In the genomic region with DNA sequence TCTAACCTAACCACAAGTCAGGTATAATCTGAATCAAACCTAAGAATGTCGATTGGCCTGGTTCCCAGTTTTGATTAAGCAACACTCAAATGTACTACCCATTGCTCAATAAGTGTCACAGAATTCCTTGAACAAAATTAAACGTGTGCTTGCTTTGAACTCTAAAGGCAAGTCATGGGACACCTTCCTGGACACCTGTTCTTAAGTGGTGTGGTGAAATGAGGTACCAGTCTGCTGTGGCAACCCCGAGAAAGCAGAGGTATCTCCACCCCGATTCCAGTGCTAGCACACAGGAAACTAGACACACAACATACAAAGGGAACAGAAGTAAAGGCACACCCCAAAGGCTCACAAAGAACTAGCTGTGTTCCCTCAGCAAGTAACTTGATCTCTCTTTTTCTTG, we compare ENCODE assay signal across 17 mouse cellular contexts. TPM values are rescaled to one million over a fixed set of nuclear protein-coding genes. Genes with fewer than 3 reads are reported as not detected.
DNase-seq lines count a peak whose midpoint lies in the region; ATAC-seq lines count a peak whose summit lies in the region.
"Had no signal": no experiment of that assay in that cellular context is flagged by ENCODE, and none has a peak within 500 bp of the region (broad histone marks: within the 10 kb centered on the region; RNA-seq: fewer than 3 reads in every experiment).

No protein-coding gene starts in this region.

- ATAC-seq in intestine, embryonic 16.5 days = 0 out of 2 replicates have a peak, but pooled peaks have one; percentile 16
- no peak for ATAC-seq in intestine, embryonic 15.5 days
- peak; percentile 46 for ATAC-seq in granulocyte monocyte progenitor cell, adult 5-6 weeks (replicated peaks; ENCODE audit: poor library complexity, severe bottlenecking)
- ATAC-seq: midbrain, embryonic 15.5 days had no signal

- DNase-seq in NIH3T3 (ENCODE audit: low read depth) = peak; percentile 94
- peak; percentile 93 for DNase-seq in lung, postnatal 36 days
- DNase-seq in cerebellum, adult 9-10 months = no peak
- no peak for DNase-seq in frontal cortex, postnatal 10 days (ENCODE audit: low spot score in 2 of 2)
- no peak for DNase-seq in embryo, embryonic 10 days (ENCODE audit: low spot score)
- DNase-seq: embryo, embryonic 11 days; gastrocnemius, adult 2 months; thymus, adult 18-20 months had no signal

- WGBS in intestine, embryonic 16.5 days = 69% methylated on average over 4 of the region's 4 CpGs
- WGBS in intestine, embryonic 15.5 days = 74% methylated on average over 4 of the region's 4 CpGs

- H3K4me1 ChIP-seq in intestine, embryonic 16.5 days (ENCODE audit: control insufficient read depth, insufficient read depth, low read length) = no peaks in the 10 kb centered on the region
- no peaks in the 10 kb centered on the region; the same call in 1 of the 2 replicates for H3K4me1 ChIP-seq in intestine, embryonic 15.5 days (replicated peaks)
- H3K4me1 ChIP-seq: forebrain, embryonic 12.5 days; hindbrain, embryonic 13.5 days; midbrain, embryonic 15.5 days; neural tube, embryonic 13.5 days had no signal

- no peaks in the 10 kb centered on the region for H3K27me3 ChIP-seq in intestine, embryonic 16.5 days (replicated peaks; ENCODE audit: control insufficient read depth, insufficient read depth, low read length)
- H3K27me3 ChIP-seq in intestine, embryonic 15.5 days (replicated peaks) = no peaks in the 10 kb centered on the region
- H3K27me3 ChIP-seq: forebrain, embryonic 12.5 days; heart, embryonic 12.5 days; hindbrain, embryonic 13.5 days; midbrain, embryonic 15.5 days; neural tube, embryonic 13.5 days had no signal

- H3K9me3 ChIP-seq in intestine, embryonic 16.5 days (ENCODE audit: control insufficient read depth, low read length) = no peaks in the 10 kb centered on the region
- H3K9me3 ChIP-seq in intestine, embryonic 15.5 days = no peaks in the 10 kb centered on the region
- H3K9me3 ChIP-seq: forebrain, embryonic 12.5 days; heart, embryonic 12.5 days; hindbrain, embryonic 13.5 days; midbrain, embryonic 15.5 days; neural tube, embryonic 13.5 days had no signal

- no peak overlapping the region for H3K4me3 ChIP-seq in intestine, embryonic 16.5 days (ENCODE audit: low read length)
- no peak overlapping the region for H3K4me3 ChIP-seq in intestine, embryonic 15.5 days (replicated peaks)
- H3K4me3 ChIP-seq: forebrain, embryonic 12.5 days; gastrocnemius, adult 2 months; heart, embryonic 12.5 days; hindbrain, embryonic 13.5 days; midbrain, embryonic 15.5 days; neural tube, embryonic 13.5 days had no signal

- no peak overlapping the region for H3K4me2 ChIP-seq in intestine, embryonic 16.5 days (ENCODE audit: low read depth, low read length)
- no peak overlapping the region for H3K4me2 ChIP-seq in intestine, embryonic 15.5 days (replicated peaks)
- H3K4me2 ChIP-seq: forebrain, embryonic 12.5 days; heart, embryonic 12.5 days; hindbrain, embryonic 13.5 days; midbrain, embryonic 15.5 days; neural tube, embryonic 13.5 days had no signal

- H3K27ac ChIP-seq in intestine, embryonic 16.5 days (ENCODE audit: low read length) = no peak overlapping the region
- no peak overlapping the region for H3K27ac ChIP-seq in intestine, embryonic 15.5 days
- H3K27ac ChIP-seq: forebrain, embryonic 12.5 days; gastrocnemius, adult 2 months; hindbrain, embryonic 13.5 days; macrophage; midbrain, embryonic 15.5 days; neural tube, embryonic 13.5 days had no signal

- no peak overlapping the region for H3K9ac ChIP-seq in intestine, embryonic 16.5 days (ENCODE audit: low read depth, low read length)
- H3K9ac ChIP-seq in intestine, embryonic 15.5 days = no peak overlapping the region
- H3K9ac ChIP-seq: forebrain, embryonic 12.5 days; heart, embryonic 12.5 days; hindbrain, embryonic 13.5 days; midbrain, embryonic 15.5 days; neural tube, embryonic 13.5 days had no signal

- H3K36me3 ChIP-seq in intestine, embryonic 16.5 days (ENCODE audit: control insufficient read depth, insufficient read depth, low read length) = no peaks in the 10 kb centered on the region
- H3K36me3 ChIP-seq in intestine, embryonic 15.5 days = no peaks in the 10 kb centered on the region
- H3K36me3 ChIP-seq: forebrain, embryonic 12.5 days; heart, embryonic 12.5 days; hindbrain, embryonic 13.5 days; midbrain, embryonic 15.5 days had no signal

RNA-seq across cellular contexts. Expression of a gene that starts 31.2 kb away (rescaled TPM):
- 77.5 and 81.3 TPM in 2 replicates for polyA plus RNA-seq in intestine, embryonic 16.5 days (2015; fragmentation: Nextera tagmentation; extraction: Ambion mirVana)
- polyA plus RNA-seq in intestine, embryonic 15.5 days (2015; fragmentation: Nextera tagmentation; extraction: Ambion mirVana) = 76.9 and 78.3 TPM in 2 replicates
- not detected in 2 replicates for total RNA-seq in granulocyte monocyte progenitor cell, adult 5-6 weeks (2014; fragmentation: Nextera tagmentation)
- not detected in 2 replicates for total RNA-seq in granulocyte monocyte progenitor cell, adult 5-6 weeks (2017)

Comparison
In these comparisons a context has a peak if more than half of its experiments do, and no peak if none do; other contexts are left out.
1. DNase-seq: peak in NIH3T3 (single experiment) and lung, postnatal 36 days (single experiment); none in cerebellum, adult 9-10 months (single experiment), frontal cortex, postnatal 10 days (0 of 2) and embryo, embryonic 10 days (single experiment).